Mouse (Mus musculus) spleen, adult 2 months (tissue): ENCODE data around the gene Apoa4. TPM values are rescaled to one million over a fixed set of nuclear protein-coding genes. Genes with fewer than 3 reads are reported as not detected.

ENCODE experiments used
- DNase-seq, 2 experiments: peaks; one replicate each; pipeline versions ENCODE4 v3.0.0 to v3.0.0-alpha.2; 2012 to 2021; ENCODE audit warnings: low spot score in 2 of 2, low read depth in 1 of 2
- H3K27ac ChIP-seq: fragments of 200-500 bp; 2 replicates; pipeline ENCODE4 v1.5.1; 2012; ENCODE audit warnings: low read length, inconsistent platforms; ENCODE audit not compliant: insufficient read depth
- H3K27me3 ChIP-seq: fragments of 200-500 bp; 2 replicates; pipeline ENCODE4 v1.6.1; 2012; ENCODE audit warnings: mild to moderate bottlenecking, moderate library complexity, low read length, inconsistent platforms; ENCODE audit not compliant: control insufficient read depth, insufficient read depth
- H3K36me3 ChIP-seq: fragments of 200-500 bp; 2 replicates; pipeline ENCODE4 v1.6.1; 2012; ENCODE audit warnings: mild to moderate bottlenecking, low read length, inconsistent platforms; ENCODE audit not compliant: control insufficient read depth, insufficient read depth
- H3K4me1 ChIP-seq: fragments of 200-500 bp; 2 replicates; pipeline ENCODE4 v1.6.1; 2011; ENCODE audit warnings: inconsistent platforms; ENCODE audit not compliant: control insufficient read depth, insufficient read depth, insufficient read length
- H3K4me3 ChIP-seq: fragments of 200-500 bp; 2 replicates; pipeline ENCODE4 v1.5.1; 2011; ENCODE audit warnings: mild to moderate bottlenecking, inconsistent platforms; ENCODE audit not compliant: insufficient read depth, insufficient read length; ENCODE audit errors: extremely low read depth
- CTCF ChIP-seq: fragments of 200-500 bp; IDR thresholded peaks from 2 replicates; pipeline ENCODE4 v1.5.1; 2011; ENCODE audit warnings: mild to moderate bottlenecking, inconsistent platforms; ENCODE audit not compliant: insufficient read depth, insufficient read length, insufficient replicate concordance; ENCODE audit errors: extremely low read depth
- POLR2A ChIP-seq: fragments of 200-500 bp; IDR thresholded peaks from 2 replicates; pipeline ENCODE4 v1.6.1; 2011; ENCODE audit warnings: low read depth, low read length, inconsistent platforms
- WGBS: fragments of 180-500 bp; shearing (Covaris S2); methylation state at CpG from one replicate; pipeline ENCODE4 v1.1.7; 2018; 5-methylcytosine and 5-hydroxymethylcytosine counted together
- polyA plus RNA-seq: library from polyadenylated mRNA; depleted of rRNA; stranded (reverse); fragments of >200 nt; gene quantifications from 2 replicates; pipeline ENCODE4 v1.2.3, GENCODE M21; 2012; rRNA removed

Gene Apoa4
- polyA plus RNA-seq, 1 experiment: 0.33 TPM

- Histone ChIP-seq H3K27ac (peak within 1 kb of the TSS; percentile 45), H3K27me3 (0 out of 2 replicates have a peak, but pooled peaks cover 1% of the 10 kb centered on the region), H3K36me3 (peaks cover 19% of the 10 kb centered on the region), H3K4me3 (peak within 1 kb of the TSS; percentile 76), H3K4me1 (peaks cover 8% of the 10 kb centered on the region; the same call in 1 of the 2 replicates)
- DNase-seq: peak; percentile 88
- no peak for TF ChIP-seq CTCF
- peak; percentile 4 for TF ChIP-seq POLR2A
- WGBS: 5% methylated on average over 45 of the region's 45 CpGs
Observed at GRCm38 (mm10) chr9:46272677-46273454, 32.4 kb downstream of the Apoa4 start, which contains the start of gene Zpr1. Gene Zpr1 (plus strand): TSS chr9:46273064.

- TF ChIP-seq CTCF: no peak
- TF ChIP-seq POLR2A: no peak
- WGBS: 89% methylated on average over 9 of the region's 9 CpGs
- DNase-seq: no peak
- H3K36me3 ChIP-seq: peaks cover 24% of the 10 kb centered on the region
- H3K27me3 ChIP-seq: no peaks in the 10 kb centered on the region
- no peak overlapping the region for H3K27ac ChIP-seq
- no peak overlapping the region for H3K4me3 ChIP-seq
- peaks cover 8% of the 10 kb centered on the region; the same call in 1 of the 2 replicates for H3K4me1 ChIP-seq
Observed at GRCm38 (mm10) chr9:46274494-46274893, 34.0 kb downstream of the Apoa4 start.

- TF ChIP-seq CTCF (no peak), POLR2A (peak; percentile 73)
- Histone ChIP-seq H3K36me3 (peaks cover 30% of the 10 kb centered on the region), H3K4me3 (peak within 1 kb of the TSS; percentile 81), H3K27ac (peak within 1 kb of the TSS; percentile 82), H3K4me1 (no peaks in the 10 kb centered on the region; the same call in 1 of the 2 replicates), H3K27me3 (no peaks in the 10 kb centered on the region)
- DNase-seq: peak; percentile 89 to 96
- under 1% methylated on average over 55 of the region's 55 CpGs for WGBS
Observed at GRCm38 (mm10) chr9:46282631-46283436, 42.3 kb downstream of the Apoa4 start, which contains the start of gene Bud13. Gene Bud13 (plus strand): TSS chr9:46283008.

Other genes starting within 250 kb of the Apoa4 start
- gene Pafah1b2, start 228.0 kb upstream of the Apoa4 start, polyA plus RNA-seq: 10.3 and 12.1 TPM in 2 replicates
- 13.4 and 13.7 TPM in 2 replicates for gene Sik3, start 227.9 kb upstream of the Apoa4 start, polyA plus RNA-seq
- gene Apoa1, start 12.1 kb upstream of the Apoa4 start, polyA plus RNA-seq: 0.22 and 0.42 TPM in 2 replicates
- gene Apoc3, start 5.1 kb upstream of the Apoa4 start, polyA plus RNA-seq: 0.44 and 0.45 TPM in 2 replicates
- gene Apoa5, start 27.9 kb downstream of the Apoa4 start, polyA plus RNA-seq: 0.08 and 0.15 TPM in 2 replicates
- gene Zpr1, start 32.4 kb downstream of the Apoa4 start, polyA plus RNA-seq: 19.4 and 24.9 TPM in 2 replicates
- gene Bud13, start 42.3 kb downstream of the Apoa4 start, polyA plus RNA-seq: 8.0 and 9.0 TPM in 2 replicates
- gene 4931429L15Rik, start 79.3 kb downstream of the Apoa4 start, polyA plus RNA-seq: not detected in 2 replicates